Mouse (Mus musculus) small intestine, adult 10 weeks (tissue): ENCODE results near the gene Tceal3. TPM values are rescaled to one million over a fixed set of nuclear protein-coding genes. Genes with fewer than 3 reads are reported as not detected.

Experiments
- polyA plus RNA-seq: library from polyadenylated mRNA; stranded (reverse); fragments of 350-450 nt; fragmentation: Illumina TruSeq; extraction: RNeasy Lipid Tissue Mini Kit (QIAGEN cat#74804); gene quantifications from one replicate; pipeline ENCODE4 v1.2.3, GENCODE M21; 2014; ENCODE audit warnings: low replicate concordance

Gene Tceal3
- polyA plus RNA-seq: not detected

DNA sequence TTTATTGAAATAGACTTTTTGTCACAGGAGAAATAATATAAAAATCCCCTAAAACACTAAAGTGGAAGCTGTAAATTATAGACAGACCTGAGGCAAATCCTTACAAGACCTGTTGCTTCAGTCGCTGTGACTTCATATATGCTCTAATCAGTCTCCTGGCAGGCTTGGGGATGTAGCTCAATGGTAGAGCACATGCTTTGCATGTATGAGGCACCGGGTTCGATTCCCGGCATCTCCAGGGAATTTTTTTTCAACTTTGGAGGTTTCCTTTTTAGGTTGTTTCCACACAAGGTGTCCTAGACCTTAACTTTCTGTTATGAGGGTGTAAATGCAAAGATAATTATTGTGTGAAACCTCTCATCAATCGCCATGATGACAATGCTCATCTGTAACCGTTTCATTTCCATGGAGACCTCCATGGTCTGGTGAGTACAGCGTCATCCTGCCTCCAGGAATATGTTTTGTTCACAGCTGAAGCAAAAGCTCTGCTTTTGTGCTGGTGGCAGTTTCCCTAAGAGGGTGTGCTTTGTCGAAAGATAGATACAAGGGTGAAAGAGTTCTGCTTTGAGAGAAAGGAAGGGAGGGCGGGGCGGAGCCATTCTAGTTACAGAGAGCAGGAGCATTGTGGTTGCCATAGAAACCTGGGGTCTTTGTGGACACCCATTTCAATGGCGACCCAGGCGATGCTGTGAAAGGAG is at the start of gene Tceal3:
Gene Tceal3 (plus strand): TSS at position 644 of the 698 bp plus-strand sequence.

DNA sequence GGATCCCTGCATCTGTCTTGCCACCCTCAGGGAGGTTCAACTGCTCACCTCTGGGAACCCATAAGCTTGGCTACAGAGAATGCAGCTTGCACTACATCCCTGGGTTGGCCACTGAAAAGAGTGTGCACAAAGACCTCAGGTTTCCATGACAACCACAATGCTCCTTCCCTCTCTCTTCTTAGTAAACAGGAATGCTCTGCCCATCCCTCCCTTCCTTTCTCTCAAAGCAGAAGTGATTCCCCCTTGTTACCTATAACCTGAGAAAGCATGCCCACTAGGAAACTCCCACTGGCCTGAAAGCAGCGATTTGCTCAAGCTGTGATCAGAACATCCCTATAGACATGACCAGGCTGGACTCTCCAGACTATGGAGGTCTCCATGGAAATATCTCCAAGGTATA is 46.7 kb upstream of the Tceal3 start, which contains the start of gene Kir3dl2:
Gene Kir3dl2 (minus strand): TSS at position 101 of the 400 bp plus-strand sequence.

DNA sequence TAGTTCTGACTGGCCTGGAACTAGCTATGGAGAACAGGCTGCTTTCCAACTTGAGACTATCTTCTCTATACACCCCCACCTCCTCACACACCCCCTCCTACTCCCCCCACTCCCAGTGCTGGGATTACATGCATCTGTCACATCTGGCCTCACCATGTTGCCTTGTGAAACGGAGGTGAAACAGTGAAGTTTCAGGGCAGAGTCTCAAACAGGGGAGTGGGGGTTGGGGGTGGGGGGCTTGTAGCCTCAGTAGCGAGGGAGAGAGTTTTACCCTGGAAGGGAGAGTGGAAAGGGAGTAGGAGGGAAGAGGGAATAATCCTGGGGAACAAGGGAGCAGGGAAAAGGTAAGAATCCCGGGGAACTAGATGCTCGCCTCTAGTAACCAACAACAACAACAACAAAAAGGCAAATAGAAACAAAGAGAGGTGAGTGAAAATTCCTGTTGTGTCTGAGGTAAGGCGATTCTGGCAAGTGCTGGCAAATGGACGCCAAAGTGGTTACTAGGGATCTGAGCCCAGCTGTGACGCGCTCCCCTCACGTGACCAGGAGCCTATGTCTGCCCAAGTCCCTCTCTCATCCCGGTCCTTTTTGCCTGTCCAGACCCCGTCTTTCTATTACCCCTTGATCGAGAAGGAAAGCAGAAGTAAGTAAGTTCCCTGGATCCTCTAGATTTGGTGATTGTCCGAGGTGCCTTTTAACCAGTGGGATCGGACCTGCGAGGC is 117.0 kb downstream of the Tceal3 start, which contains the start of gene Tceal1:
Gene Tceal1 (plus strand): TSS at position 537 of the 722 bp plus-strand sequence.

Other genes with a start within 250 kb of the Tceal3 start
- gene Kir3dl1, start 72.8 kb upstream of the Tceal3 start, polyA plus RNA-seq: not detected
- gene Kir3dl2, start 46.8 kb upstream of the Tceal3 start, polyA plus RNA-seq: not detected
- 3.7 TPM for gene Tceal1, start 117.1 kb downstream of the Tceal3 start, polyA plus RNA-seq
- gene Morf4l2, start 152.8 kb downstream of the Tceal3 start, polyA plus RNA-seq: 520 TPM
- gene Glra4, start 189.3 kb downstream of the Tceal3 start, polyA plus RNA-seq: not detected
- 4.0 TPM for gene Plp1, start 231.8 kb downstream of the Tceal3 start, polyA plus RNA-seq